23 mouse cellular contexts compared by ENCODE assay signal in the genomic region with DNA sequence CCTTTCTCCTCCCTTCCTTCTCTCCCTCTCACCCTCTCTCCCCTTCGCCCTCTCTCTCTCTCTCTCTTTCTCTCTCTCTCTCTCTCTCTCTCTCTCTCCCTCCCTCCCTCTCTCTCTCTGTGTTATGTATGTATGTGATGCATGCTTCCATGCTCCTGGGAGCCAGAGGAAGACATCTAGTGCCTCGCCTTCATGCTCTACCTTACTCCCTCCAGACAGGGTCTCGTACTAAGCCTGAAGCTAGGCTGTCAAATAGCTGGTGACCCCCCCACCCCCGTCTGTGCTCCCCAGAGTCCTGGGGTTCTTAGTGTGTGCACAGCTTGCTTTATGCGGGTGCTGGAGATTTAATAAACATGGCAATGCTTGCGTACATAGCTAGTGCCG. TPM values are rescaled to one million over a fixed set of nuclear protein-coding genes. Genes with fewer than 3 reads are reported as not detected.
DNase-seq lines count a peak whose midpoint lies in the region; ATAC-seq and TF ChIP-seq lines count a peak whose summit lies in the region.
"Had no signal": no experiment of that assay in that cellular context is flagged by ENCODE, and none has a peak within 500 bp of the region (broad histone marks: within the 10 kb centered on the region; RNA-seq: fewer than 3 reads in every experiment).

No protein-coding gene starts in this region.

- no peak overlapping the region for H3K4me2 ChIP-seq in hindbrain, embryonic 11.5 days (replicated peaks; ENCODE audit: low read depth, low read length)
- no peak overlapping the region for H3K4me2 ChIP-seq in midbrain, embryonic 11.5 days
- H3K4me2 ChIP-seq in midbrain, embryonic 14.5 days (ENCODE audit: low read length), result no peak overlapping the region
- H3K4me2 ChIP-seq in midbrain, embryonic 12.5 days (replicated peaks), result no peak overlapping the region
- H3K4me2 ChIP-seq in midbrain, postnatal 0 days (ENCODE audit: low read depth, low read length, poor library complexity, severe bottlenecking), result no peak overlapping the region
- H3K4me2 ChIP-seq: embryonic facial prominence, embryonic 12.5 days; embryonic facial prominence, embryonic 15.5 days; heart, embryonic 11.5 days; hindbrain, embryonic 15.5 days had no signal

- no peak for TF ChIP-seq CTCF in midbrain, postnatal 0 days (IDR thresholded peaks at IDR 0.05)

- H3K9me3 ChIP-seq in hindbrain, embryonic 10.5 days, result no peaks in the 10 kb centered on the region
- no peaks in the 10 kb centered on the region for H3K9me3 ChIP-seq in hindbrain, embryonic 11.5 days (ENCODE audit: control insufficient read depth, low read length)
- no peaks in the 10 kb centered on the region for H3K9me3 ChIP-seq in midbrain, embryonic 11.5 days (ENCODE audit: control insufficient read depth, low read length)
- no peaks in the 10 kb centered on the region for H3K9me3 ChIP-seq in midbrain, embryonic 14.5 days (ENCODE audit: control insufficient read depth, low read length)
- H3K9me3 ChIP-seq in midbrain, embryonic 12.5 days, result no peaks in the 10 kb centered on the region
- H3K9me3 ChIP-seq in midbrain, postnatal 0 days (ENCODE audit: low read length), result no peaks in the 10 kb centered on the region
- H3K9me3 ChIP-seq: embryonic facial prominence, embryonic 12.5 days; embryonic facial prominence, embryonic 15.5 days; G1E; hindbrain, embryonic 15.5 days had no signal

- H3K36me3 ChIP-seq in hindbrain, embryonic 10.5 days, result no peaks in the 10 kb centered on the region; the same call in 1 of the 2 replicates
- H3K36me3 ChIP-seq in hindbrain, embryonic 11.5 days (ENCODE audit: control insufficient read depth, insufficient read depth, low read length), result no peaks in the 10 kb centered on the region
- no peaks in the 10 kb centered on the region for H3K36me3 ChIP-seq in midbrain, embryonic 11.5 days (ENCODE audit: control insufficient read depth, insufficient read depth, low read length)
- 0 out of 2 replicates have a peak, but pooled peaks cover 3% of the 10 kb centered on the region for H3K36me3 ChIP-seq in midbrain, embryonic 14.5 days (ENCODE audit: control insufficient read depth, insufficient read depth, low read length)
- H3K36me3 ChIP-seq in midbrain, embryonic 12.5 days, result no peaks in the 10 kb centered on the region
- peaks cover 44% of the 10 kb centered on the region for H3K36me3 ChIP-seq in midbrain, postnatal 0 days (ENCODE audit: insufficient read depth, low read length)
- H3K36me3 ChIP-seq: embryonic facial prominence, embryonic 12.5 days; hindbrain, embryonic 15.5 days had no signal

- no peak overlapping the region for H3K4me3 ChIP-seq in hindbrain, embryonic 10.5 days
- no peak overlapping the region for H3K4me3 ChIP-seq in hindbrain, embryonic 11.5 days (ENCODE audit: low read depth, low read length)
- H3K4me3 ChIP-seq in midbrain, embryonic 11.5 days (ENCODE audit: low read depth, low read length), result no peak overlapping the region
- H3K4me3 ChIP-seq in midbrain, embryonic 14.5 days (replicated peaks; ENCODE audit: low read depth, low read length), result no peak overlapping the region
- no peak overlapping the region for H3K4me3 ChIP-seq in midbrain, embryonic 12.5 days
- no peak overlapping the region for H3K4me3 ChIP-seq in midbrain, postnatal 0 days (ENCODE audit: low read depth, low read length)
- H3K4me3 ChIP-seq: embryonic facial prominence, embryonic 12.5 days; embryonic facial prominence, embryonic 15.5 days; heart, adult 2 months; hindbrain, embryonic 15.5 days had no signal

- no peak for DNase-seq in hindbrain, embryonic 10.5 days (ENCODE audit: low spot score)
- DNase-seq in hindbrain, embryonic 11.5 days (ENCODE audit: low spot score), result no peak
- peak; percentile 66 for DNase-seq in midbrain, embryonic 11.5 days (ENCODE audit: low spot score, missing footprints)
- DNase-seq in midbrain, embryonic 14.5 days, result no peak
- DNase-seq in midbrain, postnatal 0 days (ENCODE audit: low spot score), result no peak
- DNase-seq: adrenal gland, postnatal 10 days; adrenal gland, postnatal 36 days; B cell, adult 2 months; cerebellum, adult 18-20 months; cerebellum, adult 9-11 months; cerebellum, postnatal 25 days; forebrain, postnatal 0 days; heart, adult 2 months had no signal

- H3K4me1 ChIP-seq in hindbrain, embryonic 10.5 days (replicated peaks), result peaks cover 20% of the 10 kb centered on the region
- H3K4me1 ChIP-seq in hindbrain, embryonic 11.5 days (replicated peaks; ENCODE audit: control insufficient read depth, insufficient read depth, low read length), result no peaks in the 10 kb centered on the region
- 0 out of 2 replicates have a peak, but pooled peaks cover 2% of the 10 kb centered on the region for H3K4me1 ChIP-seq in midbrain, embryonic 11.5 days (ENCODE audit: control insufficient read depth, insufficient read depth, low read length)
- H3K4me1 ChIP-seq in midbrain, embryonic 14.5 days (ENCODE audit: control insufficient read depth, insufficient read depth, low read length), result no peaks in the 10 kb centered on the region
- no peaks in the 10 kb centered on the region for H3K4me1 ChIP-seq in midbrain, embryonic 12.5 days
- H3K4me1 ChIP-seq in midbrain, postnatal 0 days (ENCODE audit: insufficient read depth, low read length), result no peaks in the 10 kb centered on the region
- H3K4me1 ChIP-seq: embryonic facial prominence, embryonic 15.5 days; hindbrain, embryonic 15.5 days had no signal

- WGBS in hindbrain, embryonic 10.5 days, result 84% methylated on average over 7 of the region's 7 CpGs
- WGBS in hindbrain, embryonic 11.5 days, result 80% methylated on average over 7 of the region's 7 CpGs
- WGBS in midbrain, embryonic 11.5 days, result 75% methylated on average over 7 of the region's 7 CpGs
- 64% methylated on average over 7 of the region's 7 CpGs for WGBS in midbrain, embryonic 14.5 days
- WGBS in midbrain, embryonic 12.5 days, result 65% methylated on average over 7 of the region's 7 CpGs
- WGBS in midbrain, postnatal 0 days, result 70% methylated on average over 7 of the region's 7 CpGs

- ATAC-seq in hindbrain, embryonic 11.5 days (ENCODE audit: low FRiP score), result no peak
- ATAC-seq in midbrain, embryonic 11.5 days (ENCODE audit: low FRiP score), result no peak
- ATAC-seq in midbrain, embryonic 14.5 days (ENCODE audit: low FRiP score, low TSS enrichment), result no peak
- peak; percentile 44; the same call in 1 of the 2 replicates for ATAC-seq in midbrain, embryonic 12.5 days (ENCODE audit: low FRiP score, low read depth)
- 0 out of 2 replicates have a peak, but pooled peaks have one; percentile 44 for ATAC-seq in midbrain, postnatal 0 days (ENCODE audit: low FRiP score)
- ATAC-seq in megakaryocyte progenitor cell, adult 5-6 weeks (replicated peaks; ENCODE audit: poor library complexity), result no peak
- ATAC-seq: forebrain, embryonic 14.5 days; forebrain, postnatal 0 days; Patski had no signal

- H3K27me3 ChIP-seq in hindbrain, embryonic 10.5 days (ENCODE audit: insufficient read depth, poor library complexity, severe bottlenecking), result no peaks in the 10 kb centered on the region
- H3K27me3 ChIP-seq in hindbrain, embryonic 11.5 days (ENCODE audit: control insufficient read depth, insufficient read depth, low read length), result no peaks in the 10 kb centered on the region
- no peaks in the 10 kb centered on the region for H3K27me3 ChIP-seq in midbrain, embryonic 11.5 days (ENCODE audit: control insufficient read depth, insufficient read depth, low read length)
- no peaks in the 10 kb centered on the region for H3K27me3 ChIP-seq in midbrain, embryonic 14.5 days (ENCODE audit: control insufficient read depth, insufficient read depth, low read length)
- H3K27me3 ChIP-seq in midbrain, embryonic 12.5 days, result no peaks in the 10 kb centered on the region
- no peaks in the 10 kb centered on the region for H3K27me3 ChIP-seq in midbrain, postnatal 0 days (ENCODE audit: insufficient read depth, low read length)
- H3K27me3 ChIP-seq: CH12.LX; embryonic facial prominence, embryonic 12.5 days; embryonic facial prominence, embryonic 15.5 days; hindbrain, embryonic 15.5 days; Patski had no signal

- peak overlapping the region; percentile 57; the same call in 1 of the 2 replicates for H3K27ac ChIP-seq in hindbrain, embryonic 10.5 days
- no peak overlapping the region for H3K27ac ChIP-seq in hindbrain, embryonic 11.5 days (ENCODE audit: low read depth, low read length)
- H3K27ac ChIP-seq in midbrain, embryonic 11.5 days (ENCODE audit: low read depth, low read length), result no peak overlapping the region
- H3K27ac ChIP-seq in midbrain, embryonic 14.5 days (replicated peaks; ENCODE audit: low read depth, low read length), result no peak overlapping the region
- H3K27ac ChIP-seq in midbrain, embryonic 12.5 days (replicated peaks), result no peak overlapping the region
- H3K27ac ChIP-seq in midbrain, postnatal 0 days (ENCODE audit: low read depth, low read length), result no peak overlapping the region
- H3K27ac ChIP-seq: embryonic facial prominence, embryonic 12.5 days; embryonic facial prominence, embryonic 15.5 days; heart, adult 2 months; hindbrain, embryonic 15.5 days had no signal

- H3K9ac ChIP-seq in hindbrain, embryonic 11.5 days (ENCODE audit: low read depth, low read length), result no peak overlapping the region
- H3K9ac ChIP-seq in midbrain, embryonic 11.5 days (ENCODE audit: low read length), result no peak overlapping the region
- H3K9ac ChIP-seq in midbrain, embryonic 14.5 days (replicated peaks; ENCODE audit: low read length), result no peak overlapping the region
- H3K9ac ChIP-seq in midbrain, embryonic 12.5 days (replicated peaks), result no peak overlapping the region
- no peak overlapping the region for H3K9ac ChIP-seq in midbrain, postnatal 0 days (replicated peaks; ENCODE audit: low read length, poor library complexity, severe bottlenecking)
- H3K9ac ChIP-seq: embryonic facial prominence, embryonic 12.5 days; embryonic facial prominence, embryonic 15.5 days; forebrain, postnatal 0 days; hindbrain, embryonic 15.5 days had no signal

RNA-seq across cellular contexts. Expression of a gene that starts 54.7 kb away (rescaled TPM):
- polyA plus RNA-seq in hindbrain, embryonic 10.5 days (2016; fragmentation: Nextera tagmentation; extraction: Ambion mirVana), result 51.8 and 56.2 TPM in 2 replicates
- 45.8 and 48.1 TPM in 2 replicates for polyA plus RNA-seq in hindbrain, embryonic 11.5 days (2014; fragmentation: Nextera tagmentation; extraction: Ambion mirVana)
- polyA plus RNA-seq in midbrain, embryonic 11.5 days (2014; fragmentation: Nextera tagmentation; extraction: Ambion mirVana), result 66.5 and 69.2 TPM in 2 replicates
- 12.7 and 19.0 TPM in 2 replicates for polyA plus RNA-seq in midbrain, embryonic 14.5 days (2014; fragmentation: Nextera tagmentation; extraction: Ambion mirVana)
- 43.4 and 53.4 TPM in 2 replicates for polyA plus RNA-seq in midbrain, embryonic 12.5 days (2016; fragmentation: Nextera tagmentation; extraction: Ambion mirVana)
- total RNA-seq in midbrain, postnatal 0 days (2014; rRNA removed), result 2.9 and 6.4 TPM in 2 replicates
- 6.6 and 8.8 TPM in 2 replicates for polyA plus RNA-seq in midbrain, postnatal 0 days (2015; fragmentation: Nextera tagmentation; extraction: Ambion mirVana)
- 26.8 and 29.2 TPM in 2 replicates for total RNA-seq in megakaryocyte progenitor cell, adult 5-6 weeks (2015)
- total RNA-seq in megakaryocyte progenitor cell, adult 5-6 weeks (2017), result 24.4 and 28.7 TPM in 2 replicates

RNA-seq across cellular contexts. Expression of a gene that starts 55.1 kb away (rescaled TPM):
- 61.3 and 71.8 TPM in 2 replicates for polyA plus RNA-seq in hindbrain, embryonic 10.5 days (2016; fragmentation: Nextera tagmentation; extraction: Ambion mirVana)
- 47.5 and 48.9 TPM in 2 replicates for polyA plus RNA-seq in hindbrain, embryonic 11.5 days (2014; fragmentation: Nextera tagmentation; extraction: Ambion mirVana)
- 46.6 and 46.7 TPM in 2 replicates for polyA plus RNA-seq in midbrain, embryonic 11.5 days (2014; fragmentation: Nextera tagmentation; extraction: Ambion mirVana)
- polyA plus RNA-seq in midbrain, embryonic 14.5 days (2014; fragmentation: Nextera tagmentation; extraction: Ambion mirVana), result 65.5 and 76.0 TPM in 2 replicates
- 36.0 and 40.3 TPM in 2 replicates for polyA plus RNA-seq in midbrain, embryonic 12.5 days (2016; fragmentation: Nextera tagmentation; extraction: Ambion mirVana)
- total RNA-seq in midbrain, postnatal 0 days (2014; rRNA removed), result 103 and 112 TPM in 2 replicates
- polyA plus RNA-seq in midbrain, postnatal 0 days (2015; fragmentation: Nextera tagmentation; extraction: Ambion mirVana), result 106 and 114 TPM in 2 replicates
- total RNA-seq in megakaryocyte progenitor cell, adult 5-6 weeks (2015), result 17.6 and 19.8 TPM in 2 replicates
- 42.3 and 43.0 TPM in 2 replicates for total RNA-seq in megakaryocyte progenitor cell, adult 5-6 weeks (2017)

Comparison
In these comparisons a context has a peak if more than half of its experiments do, and no peak if none do; other contexts are left out.
1. ATAC-seq: peak in midbrain, embryonic 12.5 days (single experiment) and midbrain, postnatal 0 days (single experiment); none in hindbrain, embryonic 11.5 days (single experiment), midbrain, embryonic 11.5 days (single experiment), midbrain, embryonic 14.5 days (single experiment) and megakaryocyte progenitor cell, adult 5-6 weeks (single experiment).